Mouse (Mus musculus): ENCODE data around the gene Rnf182.

Rnf182 gene

DNA sequence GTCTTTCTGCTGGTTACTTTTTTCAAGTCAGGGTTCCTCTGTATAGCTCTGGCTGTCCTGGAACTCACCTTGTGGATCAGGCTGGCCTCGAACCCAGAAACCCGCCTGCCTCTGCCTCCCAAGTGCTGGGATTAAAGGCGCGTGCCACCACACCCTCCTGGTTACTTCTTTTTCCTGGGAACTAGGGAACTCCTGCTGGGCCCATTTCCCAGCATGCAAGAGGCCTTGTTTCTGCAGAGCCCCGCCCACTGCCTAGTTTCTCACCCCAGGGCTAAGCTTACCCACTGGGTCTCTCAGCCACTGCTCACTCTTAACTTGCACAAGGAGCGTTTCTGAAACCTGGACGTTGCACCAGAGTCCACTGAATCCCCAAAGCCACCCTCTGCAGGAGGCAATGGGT lies 80.5 kb downstream of the Rnf182 start:
- no peak for DNase-seq (ENCODE audit: low spot score in 2 of 2)

DNA sequence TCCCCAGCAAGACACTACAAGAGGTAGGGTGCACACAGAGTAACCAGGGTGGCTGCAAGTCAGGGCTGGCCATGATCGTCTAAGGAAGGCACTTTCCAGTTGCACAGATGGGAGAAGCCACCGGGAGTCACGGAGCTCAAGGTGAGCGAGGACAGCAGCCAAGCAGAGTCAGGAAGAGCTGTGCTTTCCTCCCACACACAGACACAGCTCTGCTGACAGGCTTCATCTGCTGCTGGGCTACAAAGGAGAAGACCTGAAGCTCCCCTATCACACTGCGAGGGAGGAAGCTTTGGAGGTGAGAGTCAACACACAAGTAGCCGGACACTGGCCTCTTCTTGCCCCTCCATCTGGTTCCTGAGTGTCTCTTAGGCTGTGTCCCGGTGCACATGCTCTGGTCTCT lies 83.0 kb downstream of the Rnf182 start:
- no peak for DNase-seq (ENCODE audit: low spot score in 2 of 2)

DNA sequence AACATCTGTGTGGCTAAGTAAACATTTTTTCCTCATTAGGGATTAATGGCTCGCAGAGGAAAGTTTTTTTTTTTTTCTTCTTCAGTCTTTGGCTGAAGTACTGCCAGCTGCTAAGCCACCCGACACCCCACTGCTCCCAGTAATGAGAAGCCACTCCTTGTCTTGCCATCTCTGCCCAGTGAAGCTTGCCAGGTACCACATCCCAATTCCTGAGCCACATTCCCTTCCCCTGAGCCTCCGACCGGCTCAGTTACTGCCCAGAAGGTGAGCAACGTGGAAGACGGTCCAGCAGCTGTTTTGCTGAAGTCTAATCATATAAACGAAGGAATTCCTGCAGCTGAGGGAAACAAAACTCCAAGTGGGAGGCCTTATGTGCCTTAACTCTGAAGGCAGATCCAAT lies 88.0 kb downstream of the Rnf182 start:
- no peak for DNase-seq (ENCODE audit: low spot score in 2 of 2)

DNA sequence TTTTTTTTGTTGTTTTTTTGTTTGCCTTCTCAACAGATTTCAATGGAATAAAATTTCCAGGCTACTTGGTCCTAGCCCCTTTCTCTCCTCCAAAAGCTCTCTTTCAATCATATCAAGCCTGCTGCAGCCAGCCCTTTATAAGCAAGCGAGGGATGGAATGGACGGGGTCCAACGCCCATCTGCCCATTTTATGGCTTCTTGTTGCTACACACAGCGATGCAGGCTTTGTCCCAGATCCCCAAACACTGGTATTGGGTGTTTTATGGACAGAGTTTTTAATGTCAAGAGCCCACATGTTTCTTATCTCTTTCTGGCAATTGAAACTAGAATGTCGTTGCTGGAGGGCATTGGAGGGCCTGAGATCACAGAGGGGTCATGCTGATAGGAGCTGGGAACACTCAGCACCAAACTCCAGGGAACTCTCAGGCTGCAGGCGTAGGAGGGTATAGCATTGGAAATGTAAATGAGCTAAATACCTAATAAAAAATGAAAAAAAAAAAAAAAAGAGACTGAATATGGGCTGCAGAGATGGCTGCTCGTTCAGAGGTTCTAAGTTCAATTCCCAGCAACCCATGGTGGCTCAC lies 89.1 kb downstream of the Rnf182 start:
- DNase-seq (ENCODE audit: low spot score in 2 of 2) = no peak

DNA sequence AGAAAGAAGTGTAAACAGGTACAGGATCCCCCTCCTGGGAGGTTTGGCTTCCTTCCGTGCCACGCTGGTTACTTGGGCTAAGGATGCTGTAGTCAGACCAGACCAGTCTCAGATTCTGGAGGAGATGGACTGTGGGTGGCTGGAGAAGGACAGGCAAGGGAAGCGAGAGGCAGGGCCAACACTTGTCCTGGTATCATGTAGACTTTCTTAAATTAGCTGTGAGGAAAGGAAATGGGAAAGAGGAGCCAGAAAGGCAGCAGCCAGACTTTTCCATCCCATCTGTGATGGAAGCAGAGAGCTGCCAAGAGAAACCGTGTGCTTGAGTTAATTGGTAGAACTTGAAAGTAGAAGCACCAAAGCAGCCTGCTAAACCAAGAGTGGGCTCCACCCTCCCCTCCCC lies 90.9 kb downstream of the Rnf182 start:
- DNase-seq (ENCODE audit: low spot score in 2 of 2) = no peak

DNA sequence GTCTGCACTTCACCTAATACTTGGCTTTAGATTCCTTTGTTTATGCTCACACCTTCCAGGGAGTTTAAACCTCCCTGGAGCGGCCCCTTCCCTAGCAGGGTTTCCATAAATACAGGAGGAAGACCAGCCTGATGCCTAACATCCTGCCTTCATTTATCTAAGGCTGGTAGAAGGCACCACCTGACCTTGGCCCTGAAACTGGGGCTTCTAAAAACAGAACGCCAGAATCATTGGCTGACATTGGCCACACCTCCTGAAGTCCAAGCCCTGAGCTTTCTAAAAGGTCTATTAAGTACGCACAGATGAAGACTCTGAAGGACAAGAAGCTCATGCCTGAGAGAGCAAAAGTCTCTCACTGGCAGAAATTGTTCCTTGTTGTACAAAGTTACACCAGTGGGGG lies 94.0 kb downstream of the Rnf182 start:
- DNase-seq (ENCODE audit: low spot score in 2 of 2) = no peak

DNA sequence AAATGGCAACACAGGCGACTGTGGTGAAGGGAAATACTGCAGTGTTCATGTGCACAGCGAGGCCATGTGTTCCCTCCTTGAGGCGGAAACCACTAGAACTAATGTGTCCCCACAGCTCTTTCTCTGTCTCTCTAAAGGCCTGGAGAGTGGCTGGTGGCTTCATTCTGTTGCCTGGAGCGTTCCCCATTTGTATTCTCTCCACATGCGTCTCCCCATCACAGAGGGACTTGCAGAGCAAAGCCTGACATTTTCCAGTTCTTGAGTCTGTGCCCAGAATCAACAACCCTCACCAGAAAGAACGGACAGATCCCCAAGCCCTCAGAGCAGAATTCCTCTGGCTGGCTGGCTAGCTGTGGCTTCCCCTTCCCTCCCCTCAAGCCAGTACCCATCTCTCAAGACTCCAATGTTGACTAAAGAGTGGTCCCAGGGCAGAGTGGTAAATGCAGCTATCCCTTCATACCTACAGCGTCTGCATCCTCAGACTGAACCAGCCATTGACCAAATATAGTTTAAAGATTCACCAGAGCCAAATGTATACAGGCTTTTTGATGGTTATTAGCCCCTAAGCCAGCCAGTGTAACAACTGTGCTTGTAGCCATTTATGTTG lies 96.3 kb downstream of the Rnf182 start:
- DNase-seq (ENCODE audit: low spot score in 2 of 2) = no peak

DNA sequence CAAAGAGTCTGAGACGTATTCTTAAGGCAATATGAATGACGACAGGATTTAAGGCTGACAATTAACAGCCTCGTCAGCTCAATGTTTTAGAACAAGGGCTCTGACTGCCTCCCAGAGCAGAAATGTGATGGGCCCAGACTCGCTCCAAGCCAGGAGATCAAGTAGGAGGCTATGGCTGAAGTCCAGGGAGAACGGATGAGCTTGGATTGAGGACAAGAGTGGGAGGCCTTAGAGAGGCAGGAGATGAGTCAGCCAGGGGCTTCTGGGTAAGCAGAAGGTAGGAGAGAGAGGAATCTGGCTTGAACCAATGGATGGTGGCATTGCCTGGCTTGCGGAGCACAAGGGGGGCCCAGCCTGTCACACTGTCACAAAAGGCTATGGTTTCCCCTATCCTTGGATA lies 99.2 kb downstream of the Rnf182 start:
- DNase-seq (ENCODE audit: low spot score in 2 of 2) = no peak

DNA sequence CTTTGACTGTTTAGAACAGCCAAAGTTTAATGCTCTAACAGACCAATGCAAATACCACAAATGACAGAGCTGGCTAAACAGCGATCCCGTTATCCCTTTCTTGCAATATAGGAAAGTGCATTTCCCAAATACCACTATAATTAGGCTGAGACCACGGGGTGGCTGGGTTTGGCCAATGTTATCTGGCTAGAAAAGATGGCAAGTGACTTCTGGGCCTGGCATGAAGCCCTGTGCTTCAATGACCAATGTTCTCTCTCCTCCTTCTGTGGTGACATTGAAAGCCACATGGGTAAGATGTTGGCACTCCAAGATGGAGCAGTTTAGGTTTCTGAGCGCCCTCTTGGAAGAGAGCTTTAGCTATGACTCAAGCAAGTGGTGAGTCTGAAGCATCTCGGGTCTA lies 100.0 kb downstream of the Rnf182 start:
- DNase-seq (ENCODE audit: low spot score in 2 of 2) = no peak

DNA sequence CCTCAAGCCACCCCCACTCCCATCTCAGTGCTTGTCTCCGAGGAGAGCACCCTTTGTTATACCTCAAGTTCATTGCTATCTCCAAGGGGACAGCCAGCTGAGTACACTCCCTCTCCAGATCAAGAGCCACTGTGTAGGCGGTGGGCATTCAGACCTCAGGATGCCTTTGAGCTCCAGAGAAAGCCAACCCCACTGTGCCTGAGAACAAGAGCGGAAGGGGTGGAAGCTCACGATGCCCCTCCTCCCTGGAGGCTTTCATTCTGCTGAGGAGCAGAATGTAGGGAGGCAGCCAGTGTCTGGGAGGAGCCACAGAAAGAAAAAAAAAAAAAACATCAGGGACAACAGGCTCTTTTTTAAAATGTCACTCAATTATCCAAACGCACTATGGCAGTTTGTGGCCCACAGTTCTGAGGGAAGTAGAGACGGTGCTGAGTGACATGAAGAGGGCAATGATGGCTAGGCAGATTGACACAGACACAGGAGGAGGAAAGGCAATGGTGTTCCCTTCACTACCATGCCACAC lies 101.1 kb downstream of the Rnf182 start:
- DNase-seq (ENCODE audit: low spot score in 2 of 2) = no peak

DNA sequence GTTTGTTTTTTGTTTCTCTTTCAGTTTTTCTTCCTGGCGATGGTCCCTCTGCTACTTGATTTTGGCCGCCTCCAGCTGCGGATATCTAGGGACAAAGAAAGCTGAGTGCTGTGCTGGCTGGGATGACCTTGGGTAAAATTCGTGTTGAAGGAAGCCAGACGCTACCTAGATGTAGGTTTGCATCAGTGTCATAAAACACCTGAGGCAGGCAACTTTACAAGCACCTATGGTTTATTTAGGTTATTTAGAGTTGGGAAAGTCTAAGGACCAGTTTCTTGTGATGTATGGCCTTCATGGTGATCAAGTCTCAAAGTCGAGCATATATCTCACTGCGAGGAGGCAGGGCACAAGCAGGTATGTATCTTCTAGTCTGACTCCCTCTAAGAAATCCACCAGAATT lies 102.7 kb downstream of the Rnf182 start:
- DNase-seq (ENCODE audit: low spot score in 2 of 2) = no peak

DNA sequence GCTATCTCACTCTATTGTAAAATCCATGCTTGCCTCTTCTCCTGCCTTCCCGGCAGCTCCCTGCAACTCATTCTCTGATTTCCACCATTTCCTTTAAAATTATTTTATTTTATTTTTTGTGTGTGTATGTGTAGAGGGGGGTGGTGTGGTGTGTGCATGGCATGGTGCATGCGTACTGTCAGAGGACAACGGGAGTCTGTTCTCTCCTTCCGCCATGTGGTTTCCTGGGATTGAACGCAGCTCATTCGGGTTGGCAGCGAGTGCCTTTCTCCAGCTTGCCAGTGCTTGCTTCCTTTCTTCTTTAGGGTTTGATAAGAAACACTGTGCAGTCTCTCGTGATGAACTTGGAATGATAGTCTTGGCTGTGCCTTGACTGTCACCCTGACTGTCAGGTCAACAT lies 105.0 kb downstream of the Rnf182 start:
- DNase-seq (ENCODE audit: low spot score in 2 of 2) = no peak
